Mouse (Mus musculus) ovary, postnatal 14 days (tissue): ENCODE measurements around the gene Padi2.

Experiments
- DNase-seq: peaks from one replicate; pipeline ENCODE4 v3.0.0; 2022; ENCODE audit warnings: low spot score

Padi2 gene

DNA sequence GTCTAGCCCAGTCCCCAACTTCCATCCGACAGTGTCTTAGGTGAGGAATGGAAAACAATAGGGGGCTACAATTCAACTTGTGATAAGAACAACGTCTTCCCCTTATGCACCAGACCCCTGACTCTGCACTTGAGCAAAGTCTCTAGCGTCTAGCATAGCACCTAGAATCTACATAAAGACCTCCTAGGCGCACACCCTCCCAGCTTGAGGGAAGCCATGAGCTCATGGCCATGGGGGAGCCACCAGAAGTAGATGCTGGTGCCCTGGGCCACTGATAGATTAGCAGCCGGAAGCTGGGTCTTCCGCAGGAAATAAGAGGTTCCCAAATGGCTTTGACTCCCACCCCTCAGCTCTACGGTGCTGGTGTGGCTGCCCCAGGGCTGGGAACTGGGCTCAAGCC lies 81.3 kb downstream of the Padi2 start:
- no peak for DNase-seq

DNA sequence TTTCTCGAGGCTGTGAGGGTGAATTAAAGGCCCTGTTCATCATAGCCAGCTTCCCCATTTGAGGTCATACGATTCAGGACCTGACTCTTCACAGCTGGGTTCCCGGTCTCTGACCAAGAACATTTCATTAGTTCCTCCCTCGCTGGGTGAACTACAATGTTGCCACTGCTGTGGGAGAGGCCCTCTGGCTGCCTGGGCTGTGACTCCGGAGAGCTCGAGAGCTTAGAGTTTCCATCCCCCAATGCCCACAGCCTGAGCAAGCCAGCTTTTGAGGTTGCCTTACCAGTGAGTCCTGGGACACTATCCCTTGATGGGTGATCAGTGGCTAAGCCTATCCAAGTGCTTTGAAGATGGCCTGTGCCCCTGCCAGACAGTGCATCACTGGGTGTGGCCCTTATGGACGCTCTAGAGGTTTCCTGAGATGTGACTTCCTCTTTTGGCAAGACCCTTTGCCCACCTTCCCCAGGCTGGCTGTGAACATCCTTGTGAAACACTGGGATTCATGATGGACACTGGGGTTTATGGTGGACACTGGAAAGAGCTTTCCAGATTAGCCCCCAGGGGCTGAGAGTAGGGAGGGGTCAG lies 82.7 kb downstream of the Padi2 start:
- no peak for DNase-seq

- no peak for DNase-seq
Measured at GRCm38 (mm10) chr4:140989447-140989846, 83.3 kb downstream of the Padi2 start.

DNA sequence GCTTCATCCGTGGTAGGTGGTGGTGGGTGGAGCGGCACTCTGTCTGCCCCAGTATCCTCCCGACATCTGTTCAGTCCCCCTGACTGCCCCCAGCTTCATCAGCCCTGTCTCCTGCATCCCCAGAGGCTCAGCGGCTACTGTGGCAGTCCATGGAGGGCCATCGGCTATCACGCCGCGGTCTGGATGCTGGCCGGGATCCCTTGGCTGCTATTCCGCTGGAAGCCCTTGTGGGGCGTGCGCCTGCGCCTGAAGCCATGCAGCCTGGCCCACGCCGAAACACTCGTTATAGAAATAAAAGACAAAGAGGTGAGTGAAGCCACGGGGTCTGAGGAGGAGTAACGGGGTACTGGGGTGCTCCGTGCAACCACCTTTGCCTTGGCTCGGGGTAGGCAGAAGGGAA lies 86.1 kb downstream of the Padi2 start:
- DNase-seq: no peak

DNA sequence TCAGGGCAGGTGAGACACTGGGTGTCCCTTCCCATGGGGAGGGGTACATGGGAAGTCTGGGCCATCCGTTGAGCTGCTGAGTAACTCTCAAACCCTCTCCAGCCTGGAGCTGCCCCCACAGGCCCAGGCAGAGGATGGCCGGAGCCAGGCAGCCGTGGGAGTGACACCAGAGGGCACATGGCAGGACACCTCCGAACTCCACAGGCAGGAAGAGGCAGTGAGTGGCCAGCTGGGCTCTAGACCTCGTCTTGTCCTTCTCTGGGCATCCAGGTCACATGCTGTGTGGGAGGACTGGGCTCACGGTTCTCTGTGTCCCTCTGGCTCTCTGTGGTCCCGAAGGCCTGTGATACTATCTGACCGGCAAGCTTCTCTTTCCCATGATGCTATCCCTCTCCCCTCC lies 87.7 kb downstream of the Padi2 start:
- no peak for DNase-seq

DNA sequence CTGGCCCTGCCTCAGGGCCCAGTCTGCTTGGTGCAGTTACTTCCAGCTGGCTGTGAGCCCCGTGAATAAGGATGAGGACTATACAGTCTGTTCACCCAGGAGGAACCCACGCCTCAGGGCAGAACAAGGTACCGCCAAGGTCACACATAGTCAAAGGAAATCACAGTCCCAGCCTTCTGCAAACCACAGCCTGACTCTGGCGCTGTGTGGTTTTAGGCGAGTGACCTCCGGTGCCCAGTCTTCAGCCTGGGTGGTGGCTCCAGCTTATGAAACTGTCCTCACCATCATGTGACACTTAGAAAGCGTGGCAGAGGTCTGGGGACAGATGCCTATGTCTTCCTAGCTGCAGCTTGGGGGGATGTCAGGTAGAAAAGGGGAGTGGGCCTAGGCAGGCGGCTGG lies 89.7 kb downstream of the Padi2 start:
- DNase-seq: no peak

- no peak for DNase-seq
Measured at GRCm38 (mm10) chr4:140996812-140997211, 90.7 kb downstream of the Padi2 start.
